Mouse (Mus musculus) heart, embryonic 13.5 days (tissue): ENCODE measurements at regions not wholly inside any gene's neighbourhood (a gene's known extent, or its start where the extent isn't known, plus 50 kb on each side); places are given as distances from the start of the nearest gene placed in this dataset.

Source experiments
- ATAC-seq: fragments of 200-750 bp; cut with Nextera tagmentation; 2 replicates; pipeline ENCODE4 v1.8.0; 2017; ENCODE audit warnings: moderate TSS enrichment; ENCODE audit not compliant: insufficient number of reproducible peaks, low FRiP score, low TSS enrichment; ENCODE audit errors: extremely low read depth
- H3K27ac ChIP-seq: fragments of 300-500 bp; sonication (generic); replicated peaks from 2 replicates; pipeline ENCODE4 v1.5.1; 2015; ENCODE audit warnings: moderate library complexity, mild to moderate bottlenecking, inconsistent platforms
- H3K27me3 ChIP-seq: fragments of 300-500 bp; sonication (generic); replicated peaks from 2 replicates; pipeline ENCODE4 v1.6.1; 2015; ENCODE audit warnings: mild to moderate bottlenecking, inconsistent platforms
- H3K36me3 ChIP-seq: fragments of 300-500 bp; sonication (generic); 2 replicates; pipeline ENCODE4 v1.6.1; 2015; ENCODE audit warnings: mild to moderate bottlenecking, inconsistent platforms
- H3K4me1 ChIP-seq: fragments of 300-500 bp; sonication (generic); 2 replicates; pipeline ENCODE4 v1.6.1; 2015; ENCODE audit warnings: inconsistent platforms
- H3K4me2 ChIP-seq: fragments of 300-500 bp; sonication (generic); 2 replicates; pipeline ENCODE4 v1.6.1; 2015; ENCODE audit warnings: inconsistent platforms, mild to moderate bottlenecking, moderate library complexity
- H3K4me3 ChIP-seq: fragments of 300-500 bp; sonication (generic); 2 replicates; pipeline ENCODE4 v1.5.1; 2015; ENCODE audit warnings: moderate library complexity, mild to moderate bottlenecking, inconsistent platforms
- H3K9ac ChIP-seq: fragments of 300-500 bp; sonication (generic); 2 replicates; pipeline ENCODE4 v1.6.1; 2015; ENCODE audit warnings: inconsistent platforms, mild to moderate bottlenecking, moderate library complexity
- H3K9me3 ChIP-seq: fragments of 300-500 bp; sonication (generic); 2 replicates; pipeline ENCODE4 v1.6.1; 2016; ENCODE audit warnings: inconsistent platforms
- WGBS: fragments of 180-500 bp; shearing (Covaris S2); methylation state at CpG from one replicate; pipeline ENCODE4 v1.1.7; 2015; ENCODE audit warnings: mixed read lengths; 5-methylcytosine and 5-hydroxymethylcytosine counted together

- ATAC-seq = no peak
Measured at GRCm38 (mm10) chr8:36304809-36305208, 539.2 kb downstream of the Gm19410 start.

GRCm38 (mm10) chr8:36306336-36306735 is 540.7 kb downstream of the Gm19410 start:
- no peak for ATAC-seq
- WGBS = 72% methylated on average over 4 of the region's 4 CpGs
- Histone ChIP-seq H3K27me3 (no peaks in the 10 kb centered on the region), H3K9me3 (no peaks in the 10 kb centered on the region), H3K36me3 (no peaks in the 10 kb centered on the region), H3K4me3 (no peak overlapping the region), H3K4me1 (peaks cover 21% of the 10 kb centered on the region), H3K9ac (no peak overlapping the region), H3K4me2 (no peak overlapping the region), H3K27ac (no peak overlapping the region)

More at GRCm38 (mm10) chr8:36304809-36305208, 539.2 kb downstream of the Gm19410 start:
- H3K27ac ChIP-seq = no peak overlapping the region
- WGBS = 79% methylated on average over 10 of the region's 10 CpGs
- H3K36me3 ChIP-seq = no peaks in the 10 kb centered on the region
- H3K9ac ChIP-seq = no peak overlapping the region
- no peak overlapping the region for H3K4me2 ChIP-seq
- no peaks in the 10 kb centered on the region for H3K9me3 ChIP-seq
- H3K27me3 ChIP-seq = no peaks in the 10 kb centered on the region
- H3K4me3 ChIP-seq = no peak overlapping the region
- H3K4me1 ChIP-seq = peaks cover 8% of the 10 kb centered on the region

DNA sequence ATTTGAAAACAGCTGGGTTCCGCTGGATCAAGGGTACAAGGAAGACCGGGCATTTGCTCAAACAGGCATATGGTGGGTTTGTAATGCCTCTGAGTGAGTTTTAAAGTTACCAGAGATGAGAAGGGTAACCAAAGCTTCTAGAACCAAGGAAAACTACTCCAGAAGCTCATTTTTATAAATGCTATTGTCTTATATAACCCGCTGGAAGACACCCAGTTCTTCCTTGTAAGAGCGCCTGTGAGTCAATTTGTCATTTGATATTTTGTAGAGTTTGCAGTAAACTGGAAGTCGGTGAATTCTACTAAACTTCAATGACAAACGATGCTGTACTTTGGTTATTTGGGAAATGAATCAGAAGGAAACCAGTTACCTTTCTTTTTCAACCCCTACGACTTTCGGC is 541.9 kb downstream of the Gm19410 start:
- H3K4me2 ChIP-seq = no peak overlapping the region
- peaks cover 28% of the 10 kb centered on the region for H3K4me1 ChIP-seq
- no peak overlapping the region for H3K27ac ChIP-seq
- no peak for ATAC-seq
- H3K9me3 ChIP-seq = no peaks in the 10 kb centered on the region
- H3K36me3 ChIP-seq = no peaks in the 10 kb centered on the region
- WGBS = 89% methylated on average over 8 of the region's 8 CpGs
- no peak overlapping the region for H3K4me3 ChIP-seq
- H3K27me3 ChIP-seq = no peaks in the 10 kb centered on the region
- H3K9ac ChIP-seq = no peak overlapping the region

- Histone ChIP-seq H3K27ac (no peak overlapping the region), H3K4me2 (no peak overlapping the region), H3K4me1 (peaks cover 28% of the 10 kb centered on the region), H3K36me3 (no peaks in the 10 kb centered on the region), H3K27me3 (no peaks in the 10 kb centered on the region), H3K9me3 (no peaks in the 10 kb centered on the region), H3K4me3 (no peak overlapping the region), H3K9ac (no peak overlapping the region)
- WGBS = 81% methylated on average over 2 of the region's 2 CpGs
- no peak for ATAC-seq
Measured at GRCm38 (mm10) chr8:36308056-36308455, 542.5 kb downstream of the Gm19410 start.

DNA sequence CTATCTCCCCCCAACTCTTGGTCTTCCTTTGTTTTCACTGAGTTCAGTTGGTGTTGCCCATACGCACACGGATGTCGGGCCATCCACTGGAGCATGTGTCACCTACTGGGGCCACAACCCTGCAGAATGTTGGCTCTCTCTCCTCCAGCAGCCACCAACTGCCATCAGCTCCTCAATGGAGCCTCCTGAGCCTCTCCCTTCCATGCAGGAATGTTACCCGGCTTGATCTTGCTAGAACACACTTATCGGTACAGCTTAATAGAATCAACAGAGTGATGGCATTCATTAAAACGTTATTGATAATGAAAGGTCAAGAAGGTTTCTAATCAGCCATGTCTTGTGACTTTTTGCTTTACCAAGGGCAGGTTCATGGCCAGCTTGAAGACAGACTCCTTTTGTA is 543.7 kb downstream of the Gm19410 start:
- 90% methylated on average over 6 of the region's 6 CpGs for WGBS
- no peak overlapping the region for H3K27ac ChIP-seq
- H3K4me1 ChIP-seq = peaks cover 28% of the 10 kb centered on the region
- no peaks in the 10 kb centered on the region for H3K9me3 ChIP-seq
- H3K36me3 ChIP-seq = no peaks in the 10 kb centered on the region
- no peak overlapping the region for H3K4me3 ChIP-seq
- ATAC-seq = no peak
- no peak overlapping the region for H3K9ac ChIP-seq
- no peaks in the 10 kb centered on the region for H3K27me3 ChIP-seq
- no peak overlapping the region for H3K4me2 ChIP-seq

DNA sequence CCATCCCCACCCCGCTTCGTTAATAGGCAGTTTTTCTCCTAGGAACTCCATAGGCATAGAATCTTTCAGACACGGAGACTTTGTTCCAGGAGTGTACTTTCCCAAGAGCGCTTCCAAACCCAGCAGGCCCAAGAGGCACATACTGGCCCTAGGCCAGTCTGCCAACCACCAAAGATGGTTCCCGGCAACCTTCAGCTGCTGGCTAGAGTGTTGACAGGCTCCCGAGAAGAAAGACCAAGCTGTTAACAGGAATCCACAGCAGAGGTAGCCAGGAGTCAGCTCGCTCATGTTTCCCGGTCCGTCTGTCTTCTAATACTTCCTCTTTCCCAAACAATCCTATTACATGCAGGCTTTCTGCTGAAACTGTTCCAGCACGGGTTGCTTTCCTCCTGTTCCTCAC is 544.4 kb downstream of the Gm19410 start:
- H3K36me3 ChIP-seq = no peaks in the 10 kb centered on the region
- no peaks in the 10 kb centered on the region for H3K27me3 ChIP-seq
- ATAC-seq = no peak
- WGBS = 24% methylated on average over 10 of the region's 10 CpGs
- peak overlapping the region; percentile 50 for H3K9ac ChIP-seq
- no peak overlapping the region; the same call in 1 of the 2 replicates for H3K4me3 ChIP-seq
- peaks cover 28% of the 10 kb centered on the region for H3K4me1 ChIP-seq
- no peaks in the 10 kb centered on the region for H3K9me3 ChIP-seq
- peak overlapping the region; percentile 20 for H3K27ac ChIP-seq
- peak overlapping the region; percentile 54 for H3K4me2 ChIP-seq

DNA sequence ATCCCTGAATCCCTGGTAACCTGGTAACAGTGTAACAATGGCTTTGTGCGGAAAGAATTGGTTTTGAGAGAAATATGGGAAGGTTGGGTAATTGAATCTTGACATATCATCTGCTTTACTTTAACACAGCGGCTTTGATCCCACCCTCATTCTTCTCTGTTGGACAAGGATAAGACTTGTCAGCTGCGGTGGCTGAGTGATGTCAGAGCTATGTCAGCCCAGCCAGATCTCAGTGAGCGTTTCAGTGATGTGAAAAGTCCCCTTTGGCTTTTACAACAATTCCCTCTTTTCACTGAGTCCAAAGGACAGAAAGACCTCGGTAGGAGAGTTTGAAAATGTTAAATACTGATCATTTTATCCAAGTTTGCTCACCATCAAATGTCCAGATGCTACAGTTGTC is 546.1 kb downstream of the Gm19410 start:
- Histone ChIP-seq H3K9ac (no peak overlapping the region), H3K4me3 (no peak overlapping the region), H3K27ac (no peak overlapping the region), H3K4me2 (no peak overlapping the region), H3K4me1 (peaks cover 28% of the 10 kb centered on the region), H3K36me3 (no peaks in the 10 kb centered on the region), H3K27me3 (no peaks in the 10 kb centered on the region), H3K9me3 (no peaks in the 10 kb centered on the region)
- 54% methylated on average over 5 of the region's 5 CpGs for WGBS
- no peak for ATAC-seq

DNA sequence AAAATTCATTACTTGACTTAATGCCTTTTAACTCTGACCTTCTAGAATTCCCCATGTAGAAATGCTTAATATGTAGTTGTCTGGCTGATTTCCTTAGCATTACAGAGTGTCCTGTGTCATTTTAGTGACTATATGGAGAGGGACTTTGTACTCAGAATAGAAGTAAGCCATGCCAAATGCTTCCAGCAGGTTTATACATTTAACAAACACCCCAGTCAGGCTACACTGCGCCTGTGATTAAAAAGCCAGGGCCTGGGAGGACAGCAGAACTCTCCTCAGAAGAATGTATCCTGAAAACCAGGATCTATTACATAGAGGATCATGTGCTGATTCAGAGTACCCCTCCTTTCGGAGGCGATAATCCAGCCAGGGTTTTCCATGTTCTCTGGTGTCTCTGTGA is 547.4 kb downstream of the Gm19410 start:
- Histone ChIP-seq H3K27ac (no peak overlapping the region), H3K4me2 (no peak overlapping the region), H3K4me3 (no peak overlapping the region), H3K4me1 (peaks cover 28% of the 10 kb centered on the region), H3K9me3 (no peaks in the 10 kb centered on the region), H3K27me3 (no peaks in the 10 kb centered on the region), H3K9ac (no peak overlapping the region), H3K36me3 (no peaks in the 10 kb centered on the region)
- 80% methylated on average over 3 of the region's 3 CpGs for WGBS
- ATAC-seq = no peak

DNA sequence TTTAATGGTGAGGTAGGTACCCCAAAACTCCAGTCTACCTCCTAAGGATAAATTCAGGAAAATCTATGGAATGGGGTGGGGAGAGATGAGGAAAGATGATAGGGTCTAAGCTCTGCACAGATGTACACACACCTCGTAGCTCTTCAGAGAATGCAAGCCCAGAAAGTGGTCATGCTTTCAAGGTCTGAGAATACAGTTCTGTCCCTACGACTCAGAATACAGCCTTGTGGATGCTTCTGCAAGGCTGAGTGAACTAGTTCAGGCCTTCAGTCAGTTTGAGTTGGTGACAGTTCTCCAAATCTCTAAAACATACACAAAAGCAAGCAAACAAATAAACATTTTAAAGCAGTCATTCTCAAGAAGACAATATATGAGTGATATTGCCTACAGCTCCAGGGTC is 552.8 kb downstream of the Gm19410 start:
- Histone ChIP-seq H3K9ac (no peak overlapping the region), H3K4me1 (peaks cover 5% of the 10 kb centered on the region), H3K27ac (no peak overlapping the region), H3K27me3 (no peaks in the 10 kb centered on the region), H3K4me3 (no peak overlapping the region), H3K4me2 (no peak overlapping the region), H3K9me3 (no peaks in the 10 kb centered on the region), H3K36me3 (no peaks in the 10 kb centered on the region)
- no peak for ATAC-seq
- WGBS = 74% methylated on average over 2 of the region's 2 CpGs

DNA sequence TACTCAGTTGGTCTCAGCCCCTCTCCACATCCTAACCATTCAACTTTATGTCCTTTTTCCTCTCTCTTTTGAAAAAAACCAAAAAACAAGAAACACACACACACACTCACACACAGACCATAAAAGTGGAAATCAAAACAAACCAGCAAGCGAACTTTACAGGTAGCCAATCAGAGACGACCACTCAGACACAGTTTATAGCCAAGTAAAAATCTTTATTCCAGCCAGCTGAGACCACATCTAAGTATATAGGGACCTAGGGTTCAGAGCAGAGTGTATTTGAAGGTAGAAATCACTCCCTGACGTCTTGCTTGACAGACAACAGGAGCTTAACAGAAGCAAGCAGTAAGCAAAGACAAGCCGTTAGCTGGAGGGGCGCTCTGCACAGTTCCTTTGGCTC is 553.3 kb downstream of the Gm19410 start:
- Histone ChIP-seq H3K4me3 (no peak overlapping the region), H3K27ac (no peak overlapping the region), H3K36me3 (no peaks in the 10 kb centered on the region), H3K4me1 (peaks cover 5% of the 10 kb centered on the region), H3K4me2 (peak overlapping the region; percentile 22; the same call in 1 of the 2 replicates), H3K9ac (no peak overlapping the region), H3K27me3 (no peaks in the 10 kb centered on the region), H3K9me3 (no peaks in the 10 kb centered on the region)
- whole genome bisulfite sequencing = 45% methylated on average over 5 of the region's 5 CpGs
- ATAC-seq = no peak

DNA sequence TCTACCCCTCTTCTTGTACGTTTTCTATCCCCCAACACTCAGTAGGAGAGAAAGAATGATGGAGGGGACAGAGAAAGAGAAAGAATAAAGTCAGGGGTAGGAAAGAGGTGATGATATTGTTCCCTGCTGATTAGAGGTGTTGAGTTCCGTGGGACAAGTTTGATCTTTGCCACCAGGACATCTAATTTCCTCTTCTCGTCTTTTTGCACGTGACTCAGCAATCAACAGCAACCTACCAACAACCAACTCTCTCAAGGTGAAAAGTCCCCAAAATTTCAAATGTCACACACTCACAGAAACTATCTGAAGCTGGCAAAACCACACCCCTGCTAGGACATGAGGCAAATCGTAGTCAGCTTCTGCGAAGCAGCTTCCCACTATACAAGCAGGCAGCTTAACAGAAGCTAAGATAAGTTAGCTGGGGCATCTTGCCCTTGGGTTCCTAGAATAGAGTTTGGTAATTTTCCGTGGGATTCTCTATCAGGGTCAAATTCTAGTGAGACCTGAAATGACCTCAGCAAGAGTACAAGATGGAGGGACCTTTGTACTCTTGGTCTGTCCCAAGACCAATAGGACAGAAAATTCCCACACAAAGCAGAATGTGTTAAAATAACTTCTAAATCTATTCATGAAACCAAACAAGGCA is 553.8 kb downstream of the Gm19410 start:
- peaks cover 5% of the 10 kb centered on the region for H3K4me1 ChIP-seq
- H3K36me3 ChIP-seq = no peaks in the 10 kb centered on the region
- ATAC-seq = no peak
- no peaks in the 10 kb centered on the region for H3K27me3 ChIP-seq
- no peak overlapping the region for H3K4me3 ChIP-seq
- no peaks in the 10 kb centered on the region for H3K9me3 ChIP-seq
- WGBS = 19% methylated on average over 7 of the region's 7 CpGs
- no peak overlapping the region for H3K9ac ChIP-seq
- H3K4me2 ChIP-seq = peak overlapping the region; percentile 22; the same call in 1 of the 2 replicates
- H3K27ac ChIP-seq = no peak overlapping the region

- Histone ChIP-seq H3K9me3 (no peaks in the 10 kb centered on the region), H3K9ac (no peak overlapping the region), H3K4me3 (no peak overlapping the region), H3K4me2 (no peak overlapping the region), H3K36me3 (no peaks in the 10 kb centered on the region), H3K4me1 (peaks cover 17% of the 10 kb centered on the region), H3K27ac (no peak overlapping the region), H3K27me3 (no peaks in the 10 kb centered on the region)
- no peak for ATAC-seq
- 62% methylated on average over 8 of the region's 8 CpGs for WGBS
Measured at GRCm38 (mm10) chr8:36322125-36322524, 556.5 kb downstream of the Gm19410 start.
